Mouse (Mus musculus) myocyte (in vitro differentiated cells): ENCODE data around the gene Shoc2.

ENCODE experiments used
- CEBPB ChIP-seq: IDR thresholded peaks from 2 replicates; pipeline ENCODE4 v1.6.1; 2011; ENCODE audit warnings: mild to moderate bottlenecking, moderate library complexity; ENCODE audit not compliant: poor library complexity, insufficient read depth, severe bottlenecking
- E2F4 ChIP-seq: IDR thresholded peaks from one replicate; pipeline ENCODE4 v1.6.1; 2011; ENCODE audit warnings: mild to moderate bottlenecking, control low read depth, moderate library complexity; ENCODE audit not compliant: insufficient read depth
- MAX ChIP-seq: IDR thresholded peaks from one replicate; pipeline ENCODE4 v1.6.1; 2011; ENCODE audit warnings: low read depth, mild to moderate bottlenecking, control low read depth
- MYOD1 ChIP-seq, 3 experiments: IDR thresholded peaks; one replicate each; pipeline ENCODE4 v1.6.1; 2011; ENCODE audit warnings: control low read depth in 2 of 3, low read depth in 2 of 3, mild to moderate bottlenecking in 2 of 3, moderate library complexity in 1 of 3; ENCODE audit not compliant: insufficient read length in 2 of 3, control insufficient read depth in 1 of 3
- POLR2A ChIP-seq: IDR thresholded peaks from one replicate; pipeline ENCODE4 v1.6.1; 2011; ENCODE audit warnings: low read depth, mild to moderate bottlenecking, control low read depth, moderate library complexity; ENCODE audit not compliant: insufficient read length
- POLR2AphosphoS2 ChIP-seq: IDR thresholded peaks from one replicate; pipeline ENCODE4 v1.6.1; 2011; ENCODE audit warnings: low read depth, control low read depth; ENCODE audit not compliant: insufficient read length
- REST ChIP-seq: IDR thresholded peaks from one replicate; pipeline ENCODE4 v1.6.1; 2011; ENCODE audit warnings: mild to moderate bottlenecking, control low read depth, moderate library complexity; ENCODE audit not compliant: insufficient read depth, insufficient read length
- SRF ChIP-seq: IDR thresholded peaks from one replicate; pipeline ENCODE4 v1.6.1; 2011; ENCODE audit warnings: low read depth; ENCODE audit not compliant: control insufficient read depth, insufficient read length
- TCF12 ChIP-seq: IDR thresholded peaks from one replicate; pipeline ENCODE4 v1.6.1; 2011; ENCODE audit warnings: mild to moderate bottlenecking, control low read depth; ENCODE audit not compliant: poor library complexity, insufficient read depth, severe bottlenecking
- USF1 ChIP-seq: IDR thresholded peaks from one replicate; pipeline ENCODE4 v1.6.1; 2011; ENCODE audit warnings: low read depth, mild to moderate bottlenecking, control low read depth, moderate library complexity

DNA sequence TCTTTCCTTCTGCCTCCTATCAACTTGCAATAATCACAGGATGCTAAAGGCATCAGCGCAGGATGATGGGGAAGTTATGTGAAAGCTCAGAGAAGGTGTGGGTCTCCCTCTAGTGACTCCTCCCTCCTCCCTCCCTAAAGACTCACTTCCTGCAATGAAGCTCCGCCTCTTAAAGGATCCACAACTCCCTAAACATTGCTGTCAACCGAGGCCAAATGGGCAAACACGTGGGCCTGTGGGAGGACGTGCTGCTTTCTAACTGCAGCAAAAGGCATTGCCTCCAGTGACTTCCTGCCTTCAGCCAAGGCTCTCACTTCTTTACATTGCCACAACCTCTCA is 96.9 kb downstream of the Shoc2 start:
- TF ChIP-seq MYOD1 (IDR thresholded peaks at IDR 0.05; ENCODE audit: control insufficient read depth in 1 of 3, insufficient read length in 2 of 3, low read depth in 2 of 3): no peak
- no peak for TF ChIP-seq USF1
- TF ChIP-seq POLR2A: no peak
- no peak for TF ChIP-seq E2F4
- no peak for TF ChIP-seq TCF12
- no peak for TF ChIP-seq POLR2AphosphoS2
- TF ChIP-seq SRF: no peak
- no peak for TF ChIP-seq CEBPB
- TF ChIP-seq REST: no peak
- no peak for TF ChIP-seq MAX
